Mouse (Mus musculus) midbrain, embryonic 15.5 days (tissue): Measurements from ENCODE around the gene Ptpn22. TPM values are rescaled to one million over a fixed set of nuclear protein-coding genes. Genes with fewer than 3 reads are reported as not detected.

Experiments used
- ATAC-seq: fragments of 200-750 bp; cut with Nextera tagmentation; replicated peaks from 2 replicates; pipeline ENCODE4 v1.8.0; 2017; ENCODE audit warnings: moderate TSS enrichment
- H3K27ac ChIP-seq: fragments of 300-500 bp; sonication (generic); 2 replicates; pipeline ENCODE4 v1.5.1; 2015; ENCODE audit warnings: mild to moderate bottlenecking, inconsistent platforms
- H3K27me3 ChIP-seq: fragments of 300-500 bp; sonication (generic); replicated peaks from 2 replicates; pipeline ENCODE4 v1.6.1; 2015; ENCODE audit warnings: inconsistent platforms
- H3K36me3 ChIP-seq: fragments of 300-500 bp; sonication (generic); replicated peaks from 2 replicates; pipeline ENCODE4 v1.6.1; 2015; ENCODE audit warnings: inconsistent platforms
- H3K4me1 ChIP-seq: fragments of 300-500 bp; sonication (generic); 2 replicates; pipeline ENCODE4 v1.6.1; 2015; ENCODE audit warnings: inconsistent platforms
- H3K4me2 ChIP-seq: fragments of 300-500 bp; sonication (generic); 2 replicates; pipeline ENCODE4 v1.6.1; 2015; ENCODE audit warnings: inconsistent platforms, mild to moderate bottlenecking, moderate library complexity
- H3K4me3 ChIP-seq: fragments of 300-500 bp; sonication (generic); 2 replicates; pipeline ENCODE4 v1.5.1; 2015; ENCODE audit warnings: mild to moderate bottlenecking, inconsistent platforms
- H3K9ac ChIP-seq: fragments of 300-500 bp; sonication (generic); 2 replicates; pipeline ENCODE4 v1.6.1; 2015; ENCODE audit warnings: mild to moderate bottlenecking, inconsistent platforms
- H3K9me3 ChIP-seq: fragments of 300-500 bp; sonication (generic); 2 replicates; pipeline ENCODE4 v1.6.1; 2016; ENCODE audit warnings: inconsistent platforms
- WGBS: fragments of 180-500 bp; shearing (Covaris S2); methylation state at CpG from one replicate; pipeline ENCODE4 v1.1.7; 2015; ENCODE audit warnings: mixed read lengths; 5-methylcytosine and 5-hydroxymethylcytosine counted together
- polyA plus RNA-seq: library from polyadenylated mRNA; unstranded; fragments of >200 nt; fragmentation: Nextera tagmentation; extraction: Ambion mirVana; gene quantifications from 2 replicates; pipeline ENCODE4 v1.2.1, GENCODE M21; 2015

Ptpn22 gene
- polyA plus RNA-seq, 1 experiment from 2014 or later: 0.22 TPM

- WGBS: 92% methylated on average over 5 of the region's 5 CpGs
- no peak for ATAC-seq
- H3K9me3 ChIP-seq: no peaks in the 10 kb centered on the region
- no peak overlapping the region for H3K4me3 ChIP-seq
- H3K4me2 ChIP-seq: no peak overlapping the region
- no peak overlapping the region for H3K27ac ChIP-seq
- no peaks in the 10 kb centered on the region for H3K36me3 ChIP-seq
- H3K4me1 ChIP-seq: no peaks in the 10 kb centered on the region
- H3K9ac ChIP-seq: no peak overlapping the region
- H3K27me3 ChIP-seq: no peaks in the 10 kb centered on the region
These were observed 7.9 kb downstream of the Ptpn22 start for GRCm38 (mm10) chr3:103867424-103867971.

GRCm38 (mm10) chr3:103868008-103868407, 8.4 kb downstream of the Ptpn22 start:
- Histone ChIP-seq H3K4me3 (no peak overlapping the region), H3K9me3 (no peaks in the 10 kb centered on the region), H3K36me3 (no peaks in the 10 kb centered on the region), H3K27me3 (no peaks in the 10 kb centered on the region), H3K4me2 (no peak overlapping the region), H3K9ac (no peak overlapping the region), H3K4me1 (no peaks in the 10 kb centered on the region), H3K27ac (no peak overlapping the region)
- no peak for ATAC-seq
- 87% methylated on average over 4 of the region's 4 CpGs for WGBS

- Histone ChIP-seq H3K36me3 (no peaks in the 10 kb centered on the region), H3K4me1 (no peaks in the 10 kb centered on the region), H3K4me3 (no peak overlapping the region), H3K9ac (no peak overlapping the region), H3K27ac (no peak overlapping the region), H3K27me3 (no peaks in the 10 kb centered on the region), H3K4me2 (no peak overlapping the region), H3K9me3 (no peaks in the 10 kb centered on the region)
- no peak for ATAC-seq
- whole genome bisulfite sequencing: 74% methylated on average over 3 of the region's 3 CpGs
These were observed 13.1 kb downstream of the Ptpn22 start for GRCm38 (mm10) chr3:103872663-103873098.

GRCm38 (mm10) chr3:103874329-103874728, 14.7 kb downstream of the Ptpn22 start:
- ATAC-seq: no peak
- WGBS: 69% methylated on average over 7 of the region's 7 CpGs
- no peaks in the 10 kb centered on the region for H3K36me3 ChIP-seq
- no peaks in the 10 kb centered on the region for H3K27me3 ChIP-seq
- no peaks in the 10 kb centered on the region for H3K9me3 ChIP-seq
- no peaks in the 10 kb centered on the region for H3K4me1 ChIP-seq
- no peak overlapping the region for H3K4me2 ChIP-seq
- no peak overlapping the region for H3K9ac ChIP-seq
- no peak overlapping the region for H3K27ac ChIP-seq
- H3K4me3 ChIP-seq: no peak overlapping the region

- Histone ChIP-seq H3K27me3 (no peaks in the 10 kb centered on the region), H3K4me3 (no peak overlapping the region), H3K9me3 (no peaks in the 10 kb centered on the region), H3K4me1 (no peaks in the 10 kb centered on the region), H3K9ac (no peak overlapping the region), H3K4me2 (no peak overlapping the region), H3K27ac (no peak overlapping the region), H3K36me3 (no peaks in the 10 kb centered on the region)
- no peak for ATAC-seq
- 73% methylated on average over 11 of the region's 11 CpGs for WGBS
These were observed 26.4 kb downstream of the Ptpn22 start for GRCm38 (mm10) chr3:103885946-103886345.

- Histone ChIP-seq H3K4me1 (no peaks in the 10 kb centered on the region), H3K9me3 (no peaks in the 10 kb centered on the region), H3K9ac (no peak overlapping the region), H3K27me3 (no peaks in the 10 kb centered on the region), H3K4me3 (no peak overlapping the region), H3K27ac (no peak overlapping the region), H3K4me2 (no peak overlapping the region), H3K36me3 (no peaks in the 10 kb centered on the region)
- no peak for ATAC-seq
- 24% methylated on average over 3 of the region's 3 CpGs for WGBS
These were observed 28.0 kb downstream of the Ptpn22 start for GRCm38 (mm10) chr3:103887581-103887980.

GRCm38 (mm10) chr3:103893374-103893773, 33.8 kb downstream of the Ptpn22 start:
- WGBS: 89% methylated on average over 3 of the region's 3 CpGs
- Histone ChIP-seq H3K27ac (no peak overlapping the region), H3K27me3 (no peaks in the 10 kb centered on the region), H3K9ac (no peak overlapping the region), H3K4me2 (no peak overlapping the region), H3K4me3 (no peak overlapping the region), H3K36me3 (no peaks in the 10 kb centered on the region), H3K9me3 (no peaks in the 10 kb centered on the region), H3K4me1 (no peaks in the 10 kb centered on the region)
- ATAC-seq: no peak

GRCm38 (mm10) chr3:103904705-103905104, 45.1 kb downstream of the Ptpn22 start:
- Histone ChIP-seq H3K27me3 (no peaks in the 10 kb centered on the region), H3K4me1 (no peaks in the 10 kb centered on the region), H3K27ac (no peak overlapping the region), H3K9me3 (no peaks in the 10 kb centered on the region), H3K4me3 (no peak overlapping the region), H3K4me2 (no peak overlapping the region), H3K9ac (no peak overlapping the region), H3K36me3 (no peaks in the 10 kb centered on the region)
- no peak for ATAC-seq
- 86% methylated on average over 1 of the region's 1 CpGs for WGBS

GRCm38 (mm10) chr3:103907335-103908030, 47.9 kb downstream of the Ptpn22 start:
- Histone ChIP-seq H3K4me1 (no peaks in the 10 kb centered on the region), H3K9me3 (no peaks in the 10 kb centered on the region), H3K9ac (no peak overlapping the region), H3K27me3 (no peaks in the 10 kb centered on the region), H3K27ac (no peak overlapping the region), H3K36me3 (no peaks in the 10 kb centered on the region), H3K4me2 (no peak overlapping the region), H3K4me3 (no peak overlapping the region)
- WGBS: 86% methylated on average over 5 of the region's 5 CpGs
- ATAC-seq: no peak

- H3K9ac ChIP-seq: no peak overlapping the region
- ATAC-seq: no peak
- H3K27me3 ChIP-seq: no peaks in the 10 kb centered on the region
- 72% methylated on average over 2 of the region's 2 CpGs for WGBS
- H3K4me1 ChIP-seq: no peaks in the 10 kb centered on the region
- H3K4me3 ChIP-seq: no peak overlapping the region
- no peak overlapping the region for H3K4me2 ChIP-seq
- no peak overlapping the region for H3K27ac ChIP-seq
- H3K36me3 ChIP-seq: no peaks in the 10 kb centered on the region
- no peaks in the 10 kb centered on the region for H3K9me3 ChIP-seq
These were observed 49.2 kb downstream of the Ptpn22 start for GRCm38 (mm10) chr3:103908781-103909180.

GRCm38 (mm10) chr3:103913451-103913961, 53.9 kb downstream of the Ptpn22 start:
- no peaks in the 10 kb centered on the region for H3K27me3 ChIP-seq
- peak overlapping the region; percentile 72 for H3K4me2 ChIP-seq
- no peaks in the 10 kb centered on the region for H3K36me3 ChIP-seq
- H3K4me1 ChIP-seq: peaks cover 16% of the 10 kb centered on the region
- ATAC-seq: peak; percentile 24
- peak overlapping the region; percentile 79 for H3K4me3 ChIP-seq
- H3K9ac ChIP-seq: peak overlapping the region; percentile 45
- WGBS: 5% methylated on average over 11 of the region's 11 CpGs
- no peaks in the 10 kb centered on the region for H3K9me3 ChIP-seq
- H3K27ac ChIP-seq: peak overlapping the region; percentile 91

- Histone ChIP-seq H3K9me3 (no peaks in the 10 kb centered on the region), H3K4me1 (peaks cover 16% of the 10 kb centered on the region), H3K4me2 (peak within 1 kb of the TSS; percentile 72), H3K36me3 (no peaks in the 10 kb centered on the region), H3K27ac (peak within 1 kb of the TSS; percentile 91), H3K9ac (peak within 1 kb of the TSS; percentile 89), H3K4me3 (peak within 1 kb of the TSS; percentile 79), H3K27me3 (no peaks in the 10 kb centered on the region)
- peak; percentile 100 for ATAC-seq
- under 1% methylated on average over 55 of the region's 55 CpGs for WGBS
These were observed 54.5 kb downstream of the Ptpn22 start, which contains the start of gene Rsbn1 for GRCm38 (mm10) chr3:103914010-103914669. Rsbn1 (plus strand) TSS chr3:103914120.
